Mouse (Mus musculus) bone marrow, adult 2 months (tissue): ENCODE data around the gene Hyal1.

Source experiments
- CTCF ChIP-seq: fragments of 200-500 bp; IDR thresholded peaks from 2 replicates; pipeline ENCODE4 v1.5.1; 2011; ENCODE audit warnings: low read length, control low read depth; ENCODE audit not compliant: control insufficient read depth, insufficient read depth
- POLR2A ChIP-seq: fragments of 200-500 bp; IDR thresholded peaks from 2 replicates; pipeline ENCODE4 v1.6.1; 2011; ENCODE audit warnings: low read depth, mild to moderate bottlenecking, control low read depth, low read length, borderline replicate concordance; ENCODE audit not compliant: control insufficient read depth

DNA sequence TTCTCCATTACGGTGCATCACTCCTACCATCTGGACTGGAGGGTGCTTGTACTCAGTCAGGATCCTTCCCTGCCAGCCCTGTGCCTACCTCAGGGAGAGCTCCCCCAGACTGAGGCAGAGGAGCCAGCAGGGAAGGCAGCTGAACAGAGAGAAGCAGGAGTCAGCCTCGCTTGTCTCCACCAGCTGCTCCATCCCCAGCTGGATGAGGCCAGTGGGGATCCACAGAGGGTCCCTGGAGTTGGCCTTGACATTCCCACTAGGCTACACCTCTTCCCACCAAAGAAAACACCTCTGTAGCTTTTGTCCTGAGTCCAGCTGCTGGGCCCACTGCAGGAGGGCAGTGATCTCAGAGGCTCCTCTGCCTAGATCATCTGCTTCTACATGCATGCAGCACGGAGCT, 48.2 kb downstream of the Hyal1 start:
- no peak for TF ChIP-seq CTCF
- TF ChIP-seq POLR2A = no peak
